8 mouse cellular contexts compared by ENCODE assay signal in genomic region chr2:103718594-103719291, GRCm38 (mm10). TPM values are rescaled to one million over a fixed set of nuclear protein-coding genes. Genes with fewer than 3 reads are reported as not detected.
DNase-seq lines count a peak whose midpoint lies in the region; ATAC-seq lines count a peak whose summit lies in the region.

No protein-coding gene starts in this region.

- H3K4me3 ChIP-seq in hindbrain, embryonic 15.5 days: no peak overlapping the region

- no peaks in the 10 kb centered on the region for H3K4me1 ChIP-seq in hindbrain, embryonic 15.5 days (replicated peaks)

- DNase-seq in R1 (ENCODE audit: low read depth, low spot score): peak; percentile 86
- DNase-seq in cerebellum, adult 9-11 months: peak; percentile 57
- DNase-seq in frontal cortex, postnatal 14 days (ENCODE audit: low spot score in 2 of 2): peak; percentile 49 to 54
- peak; percentile 58 to 75 for DNase-seq in layer of hippocampus, postnatal 25 days (ENCODE audit: extremely low spot score in 1 of 2, low spot score in 1 of 2)
- DNase-seq in lung, postnatal 36 days: peak; percentile 77
- DNase-seq in retina, postnatal 7 days (ENCODE audit: low read depth, low spot score): peak; percentile 73
- peak; percentile 65 for DNase-seq in urinary bladder, postnatal 14 days (ENCODE audit: low spot score)

- peaks cover 37% of the 10 kb centered on the region for H3K36me3 ChIP-seq in hindbrain, embryonic 15.5 days

- 64% methylated on average over 8 of the region's 8 CpGs for WGBS in hindbrain, embryonic 15.5 days

- H3K27ac ChIP-seq in hindbrain, embryonic 15.5 days (replicated peaks): no peak overlapping the region

- no peak overlapping the region for H3K4me2 ChIP-seq in hindbrain, embryonic 15.5 days

- H3K9me3 ChIP-seq in hindbrain, embryonic 15.5 days: no peaks in the 10 kb centered on the region

- H3K9ac ChIP-seq in hindbrain, embryonic 15.5 days: no peak overlapping the region

- no peaks in the 10 kb centered on the region for H3K27me3 ChIP-seq in hindbrain, embryonic 15.5 days

- peak; percentile 83 for ATAC-seq in hindbrain, embryonic 15.5 days (ENCODE audit: low FRiP score, low read depth)

RNA-seq across cellular contexts. Expression of gene Nat10, which starts 42.3 kb away (rescaled TPM):
- polyA plus RNA-seq in hindbrain, embryonic 15.5 days (2015; fragmentation: Nextera tagmentation; extraction: Ambion mirVana): 17.8 and 20.1 TPM in 2 replicates
- 10 to 100 TPM; 29.0 to 34.7 TPM for total RNA-seq in layer of hippocampus, postnatal 25 days (2021)
